Mouse (Mus musculus) layer of hippocampus, adult 18-20 months (tissue): ENCODE measurements around the gene Bmt2. TPM values are rescaled to one million over a fixed set of nuclear protein-coding genes. Genes with fewer than 3 reads are reported as not detected.
A peak's percentile ranks its signal among the peaks of the same experiment; 100 is the strongest.

Experiments used
- DNase-seq, 2 experiments: peaks; one replicate each; pipeline ENCODE4 v3.0.0; 2022; ENCODE audit warnings: low spot score in 2 of 2
- long read RNA-seq: library from polyadenylated mRNA; stranded (forward); transcript quantifications from one replicate; pipeline ENCODE4 v2.0.0, GENCODE M21; 2021
- total RNA-seq, 2 experiments: library from RNA; stranded (reverse); gene quantifications; 2 replicates each; pipeline ENCODE4 v1.2.3; 2021

Bmt2 gene
- 10 to 100 TPM; 22.5 to 23.3 TPM for total RNA-seq
- long read RNA-seq, full-length matches to known transcripts: 45 of 46 reads
- long read RNA-seq, partial matches to known transcripts: 0 of 46 reads
- long read RNA-seq, other reads (novel, unspliced or antisense): 1 of 46 reads

GRCm38 (mm10) chr6:13677818-13678282, at the start of gene Bmt2:
TSS of gene Bmt2 (minus strand) at chr6:13677966.
- DNase-seq: peak; percentile 99

GRCm38 (mm10) chr6:13722166-13722565, 44.4 kb upstream of the Bmt2 start:
- DNase-seq: no peak

GRCm38 (mm10) chr6:13714867-13715266, 37.1 kb upstream of the Bmt2 start:
- DNase-seq: no peak

GRCm38 (mm10) chr6:13696882-13697281, 19.1 kb upstream of the Bmt2 start:
- no peak for DNase-seq

- no peak for DNase-seq
These were observed 17.5 kb upstream of the Bmt2 start for GRCm38 (mm10) chr6:13695103-13695845.

GRCm38 (mm10) chr6:13691657-13692294, 14.0 kb upstream of the Bmt2 start:
- no peak for DNase-seq

- no peak for DNase-seq
These were observed 12.6 kb upstream of the Bmt2 start for GRCm38 (mm10) chr6:13690398-13690797.

- DNase-seq: no peak
These were observed 6.3 kb upstream of the Bmt2 start for GRCm38 (mm10) chr6:13683929-13684595.

- DNase-seq: no peak
These were observed 583 bp upstream of the Bmt2 start for GRCm38 (mm10) chr6:13678349-13678748.

- DNase-seq: peak; percentile 33 to 48
These were observed 515 bp downstream of the Bmt2 start for GRCm38 (mm10) chr6:13677141-13677761.

- no peak for DNase-seq
These were observed 1.6 kb downstream of the Bmt2 start for GRCm38 (mm10) chr6:13676196-13676595.

GRCm38 (mm10) chr6:13674600-13675305, 3.0 kb downstream of the Bmt2 start:
- no peak for DNase-seq

GRCm38 (mm10) chr6:13665646-13666045, 12.1 kb downstream of the Bmt2 start:
- DNase-seq: no peak

GRCm38 (mm10) chr6:13658016-13658415, 19.8 kb downstream of the Bmt2 start:
- no peak for DNase-seq

GRCm38 (mm10) chr6:13654081-13654480, 23.7 kb downstream of the Bmt2 start:
- no peak for DNase-seq

GRCm38 (mm10) chr6:13652284-13652683, 25.5 kb downstream of the Bmt2 start:
- no peak for DNase-seq

GRCm38 (mm10) chr6:13650854-13651253, 26.9 kb downstream of the Bmt2 start:
- no peak for DNase-seq

GRCm38 (mm10) chr6:13648305-13648704, 29.5 kb downstream of the Bmt2 start:
- DNase-seq: no peak

- no peak for DNase-seq
These were observed 41.2 kb downstream of the Bmt2 start for GRCm38 (mm10) chr6:13636582-13636989.

- DNase-seq: no peak
These were observed 45.2 kb downstream of the Bmt2 start for GRCm38 (mm10) chr6:13632571-13632970.

GRCm38 (mm10) chr6:13630607-13631006, 47.2 kb downstream of the Bmt2 start:
- no peak for DNase-seq
